Mouse (Mus musculus) lung, embryonic 14.5 days (tissue): ENCODE results near the gene Coro7. TPM values are rescaled to one million over a fixed set of nuclear protein-coding genes. Genes with fewer than 3 reads are reported as not detected.
A peak's percentile ranks its signal among the peaks of the same experiment; 100 is the strongest.

Experiments
- ATAC-seq: fragments of 200-750 bp; cut with Nextera tagmentation; 2 replicates; pipeline ENCODE4 v1.8.0; 2017; ENCODE audit warnings: mild to moderate bottlenecking, moderate TSS enrichment, moderate library complexity; ENCODE audit not compliant: insufficient read depth
- DNase-seq: peaks from one replicate; pipeline ENCODE4 v3.0.0-alpha.2; 2015
- H3K27ac ChIP-seq: fragments of 300-500 bp; sonication (generic); 2 replicates; pipeline ENCODE4 v1.5.1; 2014; ENCODE audit warnings: low read depth, mild to moderate bottlenecking, moderate library complexity
- H3K27me3 ChIP-seq: fragments of 300-500 bp; sonication (generic); 2 replicates; pipeline ENCODE4 v1.6.1; 2014; ENCODE audit warnings: low read length, control low read depth; ENCODE audit not compliant: insufficient read depth
- H3K36me3 ChIP-seq: fragments of 300-500 bp; sonication (generic); 2 replicates; pipeline ENCODE4 v1.6.1; 2014; ENCODE audit warnings: control low read depth; ENCODE audit not compliant: insufficient read depth
- H3K4me1 ChIP-seq: fragments of 300-500 bp; sonication (generic); 2 replicates; pipeline ENCODE4 v1.6.1; 2014; ENCODE audit warnings: antibody characterized with exemption, control low read depth; ENCODE audit not compliant: insufficient read depth
- H3K4me2 ChIP-seq: fragments of 300-500 bp; sonication (generic); 2 replicates; pipeline ENCODE4 v1.6.1; 2014; ENCODE audit warnings: mild to moderate bottlenecking
- H3K4me3 ChIP-seq: fragments of 300-500 bp; sonication (generic); 2 replicates; pipeline ENCODE4 v1.5.1; 2014; ENCODE audit warnings: low read depth, low read length
- H3K9ac ChIP-seq: fragments of 300-500 bp; sonication (generic); 2 replicates; pipeline ENCODE4 v1.6.1; 2014
- H3K9me3 ChIP-seq: fragments of 300-500 bp; sonication (generic); 2 replicates; pipeline ENCODE4 v1.6.1; 2016; ENCODE audit warnings: low read depth, low read length, control low read depth
- CTCF ChIP-seq: IDR thresholded peaks from 2 replicates; pipeline ENCODE4 v1.5.1; 2016; ENCODE audit warnings: antibody characterized with exemption, low read depth
- WGBS: fragments of 180-500 bp; shearing (Covaris S2); extraction: QIAGEN DNeasy Blood & Tissue Kit; methylation state at CpG from one replicate; pipeline ENCODE4 v1.1.7; 2014; 5-methylcytosine and 5-hydroxymethylcytosine counted together
- polyA plus RNA-seq: library from polyadenylated mRNA; unstranded; fragments of >200 nt; fragmentation: Nextera tagmentation; extraction: Ambion mirVana; gene quantifications from 2 replicates; pipeline ENCODE4 v1.2.1, GENCODE M21; 2014

Coro7 gene
- polyA plus RNA-seq, 1 experiment from 2014 or later = 15.1 TPM

- ATAC-seq (no peak), DNase-seq (no peak)
- 93% methylated on average over 3 of the region's 3 CpGs for WGBS
- H3K36me3 ChIP-seq = peaks cover 88% of the 10 kb centered on the region
- H3K4me3 ChIP-seq = no peak overlapping the region
- no peak overlapping the region for H3K9ac ChIP-seq
- TF ChIP-seq CTCF = no peak
- H3K4me2 ChIP-seq = no peak overlapping the region
- H3K27me3 ChIP-seq = no peaks in the 10 kb centered on the region
- no peaks in the 10 kb centered on the region for H3K4me1 ChIP-seq
- no peaks in the 10 kb centered on the region for H3K9me3 ChIP-seq
- no peak overlapping the region for H3K27ac ChIP-seq
Observed at GRCm38 (mm10) chr16:4614639-4615038, 64.9 kb downstream of the Coro7 start.

GRCm38 (mm10) chr16:4613736-4614135 lies 65.8 kb downstream of the Coro7 start:
- no peak for TF ChIP-seq CTCF
- Histone ChIP-seq H3K27ac (no peak overlapping the region), H3K9me3 (no peaks in the 10 kb centered on the region), H3K4me3 (no peak overlapping the region), H3K9ac (no peak overlapping the region), H3K4me2 (no peak overlapping the region), H3K27me3 (no peaks in the 10 kb centered on the region), H3K36me3 (peaks cover 92% of the 10 kb centered on the region), H3K4me1 (no peaks in the 10 kb centered on the region)
- no peak for DNase-seq
- ATAC-seq = peak; percentile 47; the same call in 1 of the 2 replicates
- 94% methylated on average over 9 of the region's 9 CpGs for WGBS

GRCm38 (mm10) chr16:4611676-4612075 lies 67.9 kb downstream of the Coro7 start:
- 91% methylated on average over 7 of the region's 7 CpGs for WGBS
- ATAC-seq = no peak
- peaks cover 76% of the 10 kb centered on the region for H3K36me3 ChIP-seq

GRCm38 (mm10) chr16:4611193-4611592 lies 68.4 kb downstream of the Coro7 start:
- ATAC-seq (no peak), DNase-seq (no peak)
- no peaks in the 10 kb centered on the region for H3K27me3 ChIP-seq
- H3K36me3 ChIP-seq = peaks cover 72% of the 10 kb centered on the region
- 86% methylated on average over 5 of the region's 5 CpGs for whole genome bisulfite sequencing
- no peak overlapping the region for H3K4me3 ChIP-seq
- no peak overlapping the region for H3K27ac ChIP-seq
- no peak for TF ChIP-seq CTCF
- H3K4me1 ChIP-seq = peaks cover 9% of the 10 kb centered on the region
- H3K4me2 ChIP-seq = no peak overlapping the region
- H3K9ac ChIP-seq = no peak overlapping the region
- H3K9me3 ChIP-seq = no peaks in the 10 kb centered on the region

More at GRCm38 (mm10) chr16:4611676-4612075, 67.9 kb downstream of the Coro7 start:
- Histone ChIP-seq H3K27ac (no peak overlapping the region), H3K9ac (no peak overlapping the region), H3K9me3 (no peaks in the 10 kb centered on the region), H3K4me1 (peaks cover 5% of the 10 kb centered on the region), H3K4me2 (no peak overlapping the region), H3K27me3 (no peaks in the 10 kb centered on the region), H3K4me3 (no peak overlapping the region)
- TF ChIP-seq CTCF = peak; percentile 37
- DNase-seq = no peak

GRCm38 (mm10) chr16:4608532-4609059 lies 71.0 kb downstream of the Coro7 start:
- Histone ChIP-seq H3K4me2 (no peak overlapping the region), H3K9ac (no peak overlapping the region), H3K4me3 (no peak overlapping the region), H3K36me3 (peaks cover 46% of the 10 kb centered on the region), H3K4me1 (peaks cover 35% of the 10 kb centered on the region), H3K27ac (no peak overlapping the region), H3K9me3 (no peaks in the 10 kb centered on the region), H3K27me3 (no peaks in the 10 kb centered on the region)
- 80% methylated on average over 19 of the region's 19 CpGs for WGBS
- DNase-seq (no peak), ATAC-seq (0 out of 2 replicates have a peak, but pooled peaks have one; percentile 6)
- no peak for TF ChIP-seq CTCF

GRCm38 (mm10) chr16:4607818-4608531 lies 71.6 kb downstream of the Coro7 start:
- no peak overlapping the region for H3K9ac ChIP-seq
- H3K36me3 ChIP-seq = peaks cover 40% of the 10 kb centered on the region
- H3K4me1 ChIP-seq = peaks cover 41% of the 10 kb centered on the region
- peak; percentile 99 for TF ChIP-seq CTCF
- H3K27ac ChIP-seq = no peak overlapping the region
- H3K4me2 ChIP-seq = no peak overlapping the region
- H3K27me3 ChIP-seq = no peaks in the 10 kb centered on the region
- ATAC-seq (peak; percentile 38; the same call in 1 of the 2 replicates), DNase-seq (peak; percentile 94)
- WGBS = 35% methylated on average over 9 of the region's 9 CpGs
- no peak overlapping the region for H3K4me3 ChIP-seq
- H3K9me3 ChIP-seq = no peaks in the 10 kb centered on the region

- ATAC-seq = no peak
- WGBS = 15% methylated on average over 5 of the region's 5 CpGs
Observed at GRCm38 (mm10) chr16:4606431-4607084, 73.0 kb downstream of the Coro7 start.

More at GRCm38 (mm10) chr16:4606431-4607084, 73.0 kb downstream of the Coro7 start:
- H3K4me1 ChIP-seq = peaks cover 50% of the 10 kb centered on the region
- TF ChIP-seq CTCF = peak; percentile 66
- H3K27me3 ChIP-seq = no peaks in the 10 kb centered on the region
- DNase-seq = peak; percentile 72
- peaks cover 26% of the 10 kb centered on the region for H3K36me3 ChIP-seq
- 0 out of 2 replicates have a peak overlapping the region, but pooled peaks have one; percentile 3 for H3K27ac ChIP-seq
- peak overlapping the region; percentile 16; the same call in 1 of the 2 replicates for H3K4me2 ChIP-seq
- H3K9ac ChIP-seq = no peak overlapping the region
- no peak overlapping the region for H3K4me3 ChIP-seq
- H3K9me3 ChIP-seq = no peaks in the 10 kb centered on the region
